Mouse (Mus musculus) spleen, postnatal 36 days (tissue): ENCODE results near the gene Ugdh.

Source experiments
- DNase-seq, 2 experiments: peaks; one replicate each; pipeline ENCODE4 v3.0.0; 2022; ENCODE audit warnings: low spot score in 2 of 2, mixed read lengths in 1 of 2

Ugdh gene

GRCm38 (mm10) chr5:65429441-65429840 is 6.3 kb downstream of the Ugdh start:
- DNase-seq = no peak

- DNase-seq = no peak
These were observed 7.4 kb downstream of the Ugdh start for GRCm38 (mm10) chr5:65428321-65428720.

GRCm38 (mm10) chr5:65425251-65425650 is 10.5 kb downstream of the Ugdh start:
- DNase-seq = no peak

- DNase-seq = no peak
These were observed 11.5 kb downstream of the Ugdh start for GRCm38 (mm10) chr5:65424215-65424614.

GRCm38 (mm10) chr5:65422803-65423202 is 12.9 kb downstream of the Ugdh start:
- no peak for DNase-seq

- DNase-seq = no peak
These were observed 14.9 kb downstream of the Ugdh start for GRCm38 (mm10) chr5:65420822-65421221.

- no peak for DNase-seq
These were observed 16.6 kb downstream of the Ugdh start for GRCm38 (mm10) chr5:65419136-65419535.

- peak in 1 of 2 experiments; percentile 11 for DNase-seq
These were observed 19.9 kb downstream of the Ugdh start for GRCm38 (mm10) chr5:65415653-65416458.

GRCm38 (mm10) chr5:65407989-65408388 is 27.8 kb downstream of the Ugdh start:
- DNase-seq = no peak

- DNase-seq = peak; percentile 59 to 64
These were observed 34.3 kb downstream of the Ugdh start for GRCm38 (mm10) chr5:65401251-65401994.

GRCm38 (mm10) chr5:65394425-65394824 is 41.3 kb downstream of the Ugdh start:
- DNase-seq = no peak

- DNase-seq = no peak
These were observed 44.0 kb downstream of the Ugdh start for GRCm38 (mm10) chr5:65391753-65392152.

- DNase-seq = peak; percentile 95 to 97
These were observed 44.8 kb downstream of the Ugdh start, which contains the start of the genes Rpl9 and Lias for GRCm38 (mm10) chr5:65390648-65391644. Gene Rpl9, minus strand, starts transcription at chr5:65391444. Gene Lias, plus strand, starts transcription at chr5:65391497.

- DNase-seq = no peak
These were observed 48.5 kb downstream of the Ugdh start for GRCm38 (mm10) chr5:65387008-65387867.

- no peak for DNase-seq
These were observed 50.0 kb downstream of the Ugdh start for GRCm38 (mm10) chr5:65385704-65386103.

- DNase-seq = no peak
These were observed 61.0 kb downstream of the Ugdh start for GRCm38 (mm10) chr5:65374746-65375145.

- no peak for DNase-seq
These were observed 64.2 kb downstream of the Ugdh start for GRCm38 (mm10) chr5:65371551-65371950.

- DNase-seq = no peak
These were observed 67.9 kb downstream of the Ugdh start for GRCm38 (mm10) chr5:65367837-65368236.
